In genomic region chr12:29884376-29884775, GRCm38 (mm10) we compare ENCODE assay signal across 11 mouse cellular contexts. TPM values are rescaled to one million over a fixed set of nuclear protein-coding genes. Genes with fewer than 3 reads are reported as not detected.
DNase-seq lines count a peak whose midpoint lies in the region; ATAC-seq and TF ChIP-seq lines count a peak whose summit lies in the region.
"Had no signal": no experiment of that assay in that cellular context is flagged by ENCODE, and none has a peak within 500 bp of the region (broad histone marks: within the 10 kb centered on the region; RNA-seq: fewer than 3 reads in every experiment).

No protein-coding gene starts in this region.

- 48% methylated on average over 5 of the region's 5 CpGs for WGBS in olfactory bulb, adult 2 months
- 90% methylated on average over 5 of the region's 5 CpGs for WGBS in kidney, embryonic 14.5 days

- peak; percentile 68 to 76 for DNase-seq in cerebellum, adult 18-20 months
- DNase-seq in cerebellum, postnatal 36 days = peak; percentile 71 to 74
- DNase-seq in layer of hippocampus, adult 9-11 months = peak; percentile 77
- no peak for DNase-seq in retina, postnatal 1 day
- DNase-seq: heart, adult 18-20 months had no signal

- H3K4me2 ChIP-seq in kidney, embryonic 14.5 days (replicated peaks; ENCODE audit: low read depth, low read length) = no peak overlapping the region
- H3K4me2 ChIP-seq: liver, embryonic 11.5 days had no signal

- no peak for TF ChIP-seq CTCF in olfactory bulb, adult 2 months (IDR thresholded peaks at IDR 0.05; ENCODE audit: insufficient read depth, low read depth, low read length)

- H3K9ac ChIP-seq in kidney, embryonic 14.5 days (ENCODE audit: low read depth, low read length) = no peak overlapping the region

- H3K36me3 ChIP-seq in kidney, embryonic 14.5 days (ENCODE audit: control insufficient read depth, insufficient read depth, low read length) = no peaks in the 10 kb centered on the region

- no peak for TF ChIP-seq POLR2A in olfactory bulb, adult 2 months (IDR thresholded peaks at IDR 0.05; ENCODE audit: insufficient read depth, low read depth, low read length)

- H3K27me3 ChIP-seq in kidney, embryonic 14.5 days (ENCODE audit: control insufficient read depth, insufficient read depth, low read length) = no peaks in the 10 kb centered on the region

- H3K27ac ChIP-seq in olfactory bulb, adult 2 months (ENCODE audit: insufficient read depth, low read depth, low read length) = peak overlapping the region; percentile 88
- H3K27ac ChIP-seq in kidney, embryonic 14.5 days (ENCODE audit: low read depth, low read length) = no peak overlapping the region

- ATAC-seq in kidney, embryonic 14.5 days (ENCODE audit: low FRiP score, low TSS enrichment) = no peak
- no peak for ATAC-seq in megakaryocyte-erythroid progenitor cell, adult 5-6 weeks (replicated peaks; ENCODE audit: low FRiP score, low TSS enrichment, poor library complexity, severe bottlenecking)
- ATAC-seq: intestine, postnatal 0 days had no signal

- peaks cover 15% of the 10 kb centered on the region for H3K4me1 ChIP-seq in olfactory bulb, adult 2 months (ENCODE audit: control insufficient read depth, insufficient read depth, low read length)
- H3K4me1 ChIP-seq in kidney, embryonic 14.5 days (ENCODE audit: control insufficient read depth, insufficient read depth, low read length) = no peaks in the 10 kb centered on the region

- H3K4me3 ChIP-seq in olfactory bulb, adult 2 months (ENCODE audit: insufficient read depth, low read depth, low read length) = no peak overlapping the region
- no peak overlapping the region for H3K4me3 ChIP-seq in kidney, embryonic 14.5 days (ENCODE audit: low read length)

- no peaks in the 10 kb centered on the region for H3K9me3 ChIP-seq in kidney, embryonic 14.5 days (ENCODE audit: control insufficient read depth, low read length)

RNA-seq across cellular contexts. Expression of gene Pxdn, which starts 53.0 kb away (rescaled TPM):
- not detected in 2 replicates for polyA plus RNA-seq in olfactory bulb, adult 2 months (2012; ENCODE audit: insufficient read depth, insufficient read length, low replicate concordance, missing spikeins)
- polyA plus RNA-seq in kidney, embryonic 14.5 days (2014; fragmentation: Nextera tagmentation; extraction: Ambion mirVana) = 61.6 and 120 TPM in 2 replicates
- not detected in 2 replicates for total RNA-seq in megakaryocyte-erythroid progenitor cell, adult 5-6 weeks (2014; fragmentation: Nextera tagmentation)
- not detected in 2 replicates for total RNA-seq in megakaryocyte-erythroid progenitor cell, adult 5-6 weeks (2017)
- total RNA-seq: MEL had no signal
